Mouse (Mus musculus) left cerebral cortex, adult 8-10 months (tissue): ENCODE results near the gene Fbn1. TPM values are rescaled to one million over a fixed set of nuclear protein-coding genes. Genes with fewer than 3 reads are reported as not detected.

ENCODE experiments used
- DNase-seq, 2 experiments: peaks; one replicate each; pipeline ENCODE4 v3.0.0; 2022; ENCODE audit warnings: low spot score in 2 of 2
- total RNA-seq, 4 experiments: library from RNA; stranded (reverse); gene quantifications; 2 replicates each; pipeline ENCODE4 v1.2.4; 2022

The Fbn1 gene
- total RNA-seq, 4 experiments from 2014 or later: 4.7 to 6.3 (median 5.6) TPM

- no peak for DNase-seq
These were observed 256.0 kb downstream of the Fbn1 start for GRCm38 (mm10) chr2:125251781-125252180.

Other genes with a start within 250 kb of the Fbn1 start
- under 1 TPM in 3 of 4 experiments, not detected in 1; 0.13 to 0.23 (median 0.14) TPM for gene Gm9913, start 2.9 kb downstream of the Fbn1 start, total RNA-seq
- gene Cep152, start 117.1 kb upstream of the Fbn1 start, total RNA-seq: 1 to 10 TPM; 2.1 to 3.0 (median 2.6) TPM
- gene Eid1, start 165.1 kb upstream of the Fbn1 start, total RNA-seq: 100 to 1,000 TPM; 216 to 227 (median 219) TPM
- 1 to 10 TPM; 4.5 to 5.7 (median 5.4) TPM for gene Shc4, start 216.2 kb upstream of the Fbn1 start, total RNA-seq